Mouse (Mus musculus) megakaryocyte progenitor cell, adult 5-6 weeks (primary cell): Measurements from ENCODE around the gene Ubr4. TPM values are rescaled to one million over a fixed set of nuclear protein-coding genes. Genes with fewer than 3 reads are reported as not detected.

Experiments used
- ATAC-seq: replicated peaks from 2 replicates; pipeline ENCODE4 v1.8.0; 2016; ENCODE audit warnings: mild to moderate bottlenecking, moderate TSS enrichment, inconsistent platforms; ENCODE audit not compliant: poor library complexity
- total RNA-seq, 2 experiments: library from RNA; stranded (forward) in 1 of 2; stranded (reverse) in 1 of 2; fragments of 157-497, 149-512 nt in 1 of 2; fragments of 200-1000 nt in 1 of 2; gene quantifications; 2 replicates each; pipeline versions ENCODE4 v1.2.3 to v1.2.4; 2015 to 2017

The Ubr4 gene
- total RNA-seq (2015) (63.6 and 83.1 TPM in 2 replicates), total RNA-seq (2017) (41.7 and 46.1 TPM in 2 replicates)

- ATAC-seq, result peak; percentile 93
Measured at GRCm38 (mm10) chr4:139351931-139352711, at the start of gene Ubr4, which contains the start of the genes Mrto4 and Emc1. Gene Ubr4 (plus strand): TSS chr4:139352609. Gene Mrto4 (minus strand): TSS chr4:139352576. Gene Emc1 (plus strand): TSS chr4:139352587.

- no peak for ATAC-seq
Measured at GRCm38 (mm10) chr4:139305521-139305920, 46.9 kb upstream of the Ubr4 start.

GRCm38 (mm10) chr4:139307916-139308315, 44.5 kb upstream of the Ubr4 start:
- peak; percentile 56 for ATAC-seq

GRCm38 (mm10) chr4:139309651-139310050, 42.8 kb upstream of the Ubr4 start:
- ATAC-seq, result peak; percentile 27

- ATAC-seq, result peak; percentile 70
Measured at GRCm38 (mm10) chr4:139310171-139310898, 42.1 kb upstream of the Ubr4 start, which contains the start of the genes Pqlc2 and Akr7a5. Gene Pqlc2 (minus strand): TSS chr4:139310708. Gene Akr7a5 (plus strand): TSS chr4:139310744.

GRCm38 (mm10) chr4:139310899-139311701, 41.3 kb upstream of the Ubr4 start:
- 0 out of 2 replicates have a peak, but pooled peaks have one; percentile 8 for ATAC-seq

GRCm38 (mm10) chr4:139311707-139312106, 40.7 kb upstream of the Ubr4 start:
- ATAC-seq, result no peak

GRCm38 (mm10) chr4:139312632-139313031, 39.8 kb upstream of the Ubr4 start:
- 0 out of 2 replicates have a peak, but pooled peaks have one; percentile 29 for ATAC-seq

GRCm38 (mm10) chr4:139318449-139318848, 34.0 kb upstream of the Ubr4 start:
- ATAC-seq, result no peak

- ATAC-seq, result no peak
Measured at GRCm38 (mm10) chr4:139319740-139320139, 32.7 kb upstream of the Ubr4 start.

- ATAC-seq, result peak; percentile 96
Measured at GRCm38 (mm10) chr4:139330605-139331004, 21.8 kb upstream of the Ubr4 start.

- ATAC-seq, result no peak
Measured at GRCm38 (mm10) chr4:139334631-139335295, 17.6 kb upstream of the Ubr4 start.

GRCm38 (mm10) chr4:139335507-139335906, 16.9 kb upstream of the Ubr4 start:
- peak; percentile 79 for ATAC-seq

- ATAC-seq, result peak; percentile 65
Measured at GRCm38 (mm10) chr4:139336822-139337483, 15.5 kb upstream of the Ubr4 start.

GRCm38 (mm10) chr4:139338145-139338544, 14.3 kb upstream of the Ubr4 start:
- no peak for ATAC-seq

GRCm38 (mm10) chr4:139340835-139341234, 11.6 kb upstream of the Ubr4 start:
- ATAC-seq, result peak; percentile 43; the same call in 1 of the 2 replicates

GRCm38 (mm10) chr4:139341556-139342233, 10.7 kb upstream of the Ubr4 start:
- peak; percentile 18; the same call in 1 of the 2 replicates for ATAC-seq

GRCm38 (mm10) chr4:139343718-139344117, 8.7 kb upstream of the Ubr4 start:
- 0 out of 2 replicates have a peak, but pooled peaks have one; percentile 17 for ATAC-seq
